Mouse (Mus musculus) midbrain, postnatal 0 days (tissue): Measurements from ENCODE around the gene Cd101. TPM values are rescaled to one million over a fixed set of nuclear protein-coding genes. Genes with fewer than 3 reads are reported as not detected.

ENCODE experiments used
- ATAC-seq: fragments of 200-750 bp; cut with Nextera tagmentation; 2 replicates; pipeline ENCODE4 v1.8.0; 2017; ENCODE audit warnings: moderate number of reproducible peaks, mild to moderate bottlenecking, moderate TSS enrichment, moderate library complexity; ENCODE audit not compliant: low FRiP score
- DNase-seq: peaks from one replicate; pipeline ENCODE4 v3.0.0-alpha.2; 2015; ENCODE audit warnings: low spot score
- H3K27ac ChIP-seq: fragments of 300-500 bp; sonication (generic); 2 replicates; pipeline ENCODE4 v1.5.1; 2014; ENCODE audit warnings: low read depth, mild to moderate bottlenecking, low read length, mixed read lengths
- H3K27me3 ChIP-seq: fragments of 300-500 bp; sonication (generic); 2 replicates; pipeline ENCODE4 v1.6.1; 2014; ENCODE audit warnings: low read length, control low read depth, mixed read lengths; ENCODE audit not compliant: insufficient read depth
- H3K36me3 ChIP-seq: fragments of 300-500 bp; sonication (generic); 2 replicates; pipeline ENCODE4 v1.6.1; 2014; ENCODE audit warnings: low read length, control low read depth, mixed read lengths; ENCODE audit not compliant: insufficient read depth
- H3K4me1 ChIP-seq: fragments of 300-500 bp; sonication (generic); 2 replicates; pipeline ENCODE4 v1.6.1; 2014; ENCODE audit warnings: mild to moderate bottlenecking, control low read depth, antibody characterized with exemption, low read length, mixed read lengths; ENCODE audit not compliant: insufficient read depth
- H3K4me2 ChIP-seq: fragments of 300-500 bp; sonication (generic); 2 replicates; pipeline ENCODE4 v1.6.1; 2014; ENCODE audit warnings: low read depth, mild to moderate bottlenecking, low read length, mixed read lengths; ENCODE audit not compliant: poor library complexity, severe bottlenecking
- H3K4me3 ChIP-seq: fragments of 300-500 bp; sonication (generic); 2 replicates; pipeline ENCODE4 v1.5.1; 2014; ENCODE audit warnings: low read depth, mild to moderate bottlenecking, low read length, moderate library complexity
- H3K9ac ChIP-seq: fragments of 300-500 bp; sonication (generic); replicated peaks from 2 replicates; pipeline ENCODE4 v1.6.1; 2014; ENCODE audit warnings: mild to moderate bottlenecking, low read length, moderate library complexity, mixed read lengths; ENCODE audit not compliant: poor library complexity, severe bottlenecking
- H3K9me3 ChIP-seq: fragments of 300-500 bp; sonication (generic); 2 replicates; pipeline ENCODE4 v1.6.1; 2016; ENCODE audit warnings: low read length, control low read depth
- CTCF ChIP-seq: IDR thresholded peaks from 2 replicates; pipeline ENCODE4 v1.5.1; 2016; ENCODE audit warnings: antibody characterized with exemption, mild to moderate bottlenecking
- WGBS: fragments of 180-500 bp; shearing (Covaris S2); extraction: QIAGEN DNeasy Blood & Tissue Kit; methylation state at CpG from one replicate; pipeline ENCODE4 v1.1.7; 2014; 5-methylcytosine and 5-hydroxymethylcytosine counted together
- polyA plus RNA-seq: library from polyadenylated mRNA; unstranded; fragments of >200 nt; fragmentation: Nextera tagmentation; extraction: Ambion mirVana; gene quantifications from 2 replicates; pipeline ENCODE4 v1.2.1, GENCODE M21; 2015
- total RNA-seq: library from RNA; depleted of rRNA; stranded (reverse); fragments of >200 nt; gene quantifications from 2 replicates; pipeline ENCODE4 v1.2.3, GENCODE M21; 2014

The Cd101 gene
- total and polyA plus RNA-seq, 2 experiments from 2014 or later = 0.07 to 0.44 TPM

GRCm38 (mm10) chr3:101007112-101007782, 22.1 kb downstream of the Cd101 start:
- ATAC-seq (no peak), DNase-seq (no peak)
- no peak for TF ChIP-seq CTCF
- no peak overlapping the region for H3K4me3 ChIP-seq
- H3K27me3 ChIP-seq = no peaks in the 10 kb centered on the region
- H3K4me2 ChIP-seq = no peak overlapping the region
- no peaks in the 10 kb centered on the region for H3K36me3 ChIP-seq
- H3K27ac ChIP-seq = no peak overlapping the region
- no peaks in the 10 kb centered on the region for H3K4me1 ChIP-seq
- no peak overlapping the region for H3K9ac ChIP-seq
- no peaks in the 10 kb centered on the region for H3K9me3 ChIP-seq
- 81% methylated on average over 5 of the region's 5 CpGs for WGBS

- TF ChIP-seq CTCF = no peak
- ATAC-seq (no peak), DNase-seq (no peak)
- Histone ChIP-seq H3K4me1 (no peaks in the 10 kb centered on the region), H3K4me3 (no peak overlapping the region), H3K9ac (no peak overlapping the region), H3K27me3 (no peaks in the 10 kb centered on the region), H3K36me3 (no peaks in the 10 kb centered on the region), H3K4me2 (no peak overlapping the region), H3K9me3 (no peaks in the 10 kb centered on the region), H3K27ac (no peak overlapping the region)
- 80% methylated on average over 6 of the region's 6 CpGs for WGBS
These were observed 24.0 kb downstream of the Cd101 start for GRCm38 (mm10) chr3:101005392-101005791.

- DNase-seq = no peak
- Histone ChIP-seq H3K9me3 (no peaks in the 10 kb centered on the region), H3K9ac (no peak overlapping the region), H3K4me3 (no peak overlapping the region), H3K27me3 (no peaks in the 10 kb centered on the region), H3K4me1 (0 out of 2 replicates have a peak, but pooled peaks cover 4% of the 10 kb centered on the region), H3K36me3 (no peaks in the 10 kb centered on the region), H3K27ac (no peak overlapping the region), H3K4me2 (no peak overlapping the region)
- ATAC-seq = no peak
- WGBS = 94% methylated on average over 15 of the region's 15 CpGs
- no peak for TF ChIP-seq CTCF
These were observed 25.6 kb downstream of the Cd101 start for GRCm38 (mm10) chr3:101003575-101004356.

GRCm38 (mm10) chr3:100999732-101000131, 29.6 kb downstream of the Cd101 start:
- DNase-seq = no peak
- no peaks in the 10 kb centered on the region for H3K36me3 ChIP-seq
- no peak overlapping the region for H3K9ac ChIP-seq
- 33% methylated on average over 2 of the region's 2 CpGs for WGBS
- 0 out of 2 replicates have a peak, but pooled peaks cover 4% of the 10 kb centered on the region for H3K4me1 ChIP-seq
- ATAC-seq = no peak
- no peak overlapping the region for H3K4me2 ChIP-seq
- H3K4me3 ChIP-seq = no peak overlapping the region
- no peak for TF ChIP-seq CTCF
- H3K27ac ChIP-seq = no peak overlapping the region
- no peaks in the 10 kb centered on the region for H3K9me3 ChIP-seq
- no peaks in the 10 kb centered on the region for H3K27me3 ChIP-seq

- WGBS = 25% methylated on average over 6 of the region's 6 CpGs
- no peak overlapping the region for H3K27ac ChIP-seq
- DNase-seq = peak; percentile 78
- peak; percentile 78 for TF ChIP-seq CTCF
- ATAC-seq = peak; percentile 55
- H3K4me1 ChIP-seq = peaks cover 11% of the 10 kb centered on the region; the same call in 1 of the 2 replicates
- no peaks in the 10 kb centered on the region for H3K9me3 ChIP-seq
- H3K4me3 ChIP-seq = no peak overlapping the region
- no peaks in the 10 kb centered on the region for H3K36me3 ChIP-seq
- no peak overlapping the region for H3K9ac ChIP-seq
- no peaks in the 10 kb centered on the region for H3K27me3 ChIP-seq
- no peak overlapping the region for H3K4me2 ChIP-seq
These were observed 30.4 kb downstream of the Cd101 start for GRCm38 (mm10) chr3:100998904-100999340.
